ENCODE assay signal across 8 mouse cellular contexts in genomic region chr11:101551751-101552475, GRCm38 (mm10). TPM values are rescaled to one million over a fixed set of nuclear protein-coding genes. Genes with fewer than 3 reads are reported as not detected.
DNase-seq lines count a peak whose midpoint lies in the region; ATAC-seq lines count a peak whose summit lies in the region.

Gene Brca1, minus strand, starts transcription at chr11:101551955.
Gene Nbr1, plus strand, starts transcription at chr11:101552149.

- DNase-seq in Muller cell, postnatal 12 days (ENCODE audit: inconsistent ontology term): peak; percentile 100
- DNase-seq in cerebellum, adult 9-11 months: peak; percentile 91
- peak; percentile 90 to 93 for DNase-seq in frontal cortex, adult 2 months (ENCODE audit: extremely low spot score in 1 of 2, low spot score in 1 of 2)
- DNase-seq in hindbrain, embryonic 11.5 days (ENCODE audit: low spot score): peak; percentile 99
- peak; percentile 82 to 87 for DNase-seq in layer of hippocampus, postnatal 10 days (ENCODE audit: low spot score in 2 of 2)
- DNase-seq in lung, postnatal 10 days: peak; percentile 95
- peak; percentile 88 for DNase-seq in ovary, postnatal 36 days (ENCODE audit: low spot score)
- DNase-seq in thymus, postnatal 25 days: peak; percentile 91

- peak within 1 kb of the TSS; percentile 76 for H3K9ac ChIP-seq in hindbrain, embryonic 11.5 days (ENCODE audit: low read depth, low read length)

- WGBS in hindbrain, embryonic 11.5 days: under 1% methylated on average over 43 of the region's 43 CpGs

- peak within 1 kb of the TSS; percentile 91 for H3K27ac ChIP-seq in hindbrain, embryonic 11.5 days (ENCODE audit: low read depth, low read length)

- ATAC-seq in hindbrain, embryonic 11.5 days (ENCODE audit: low FRiP score): peak; percentile 84

- H3K4me2 ChIP-seq in hindbrain, embryonic 11.5 days (replicated peaks; ENCODE audit: low read depth, low read length): peak within 1 kb of the TSS; percentile 77

- peak within 1 kb of the TSS; percentile 63 for H3K4me3 ChIP-seq in hindbrain, embryonic 11.5 days (ENCODE audit: low read depth, low read length)

- no peaks in the 10 kb centered on the region for H3K9me3 ChIP-seq in hindbrain, embryonic 11.5 days (ENCODE audit: control insufficient read depth, low read length)

- no peaks in the 10 kb centered on the region for H3K27me3 ChIP-seq in hindbrain, embryonic 11.5 days (ENCODE audit: control insufficient read depth, insufficient read depth, low read length)

- no peaks in the 10 kb centered on the region for H3K36me3 ChIP-seq in hindbrain, embryonic 11.5 days (ENCODE audit: control insufficient read depth, insufficient read depth, low read length)

- peaks cover 2% of the 10 kb centered on the region; the same call in 1 of the 2 replicates for H3K4me1 ChIP-seq in hindbrain, embryonic 11.5 days (replicated peaks; ENCODE audit: control insufficient read depth, insufficient read depth, low read length)

RNA-seq across cellular contexts. Expression of gene Brca1, which starts in this region (rescaled TPM):
- 0.99 and 1.0 TPM in 2 replicates for polyA plus RNA-seq in frontal cortex, adult 2 months (2012; rRNA removed)
- polyA plus RNA-seq in hindbrain, embryonic 11.5 days (2014; fragmentation: Nextera tagmentation; extraction: Ambion mirVana): 19.7 and 20.2 TPM in 2 replicates
- 1 to 10 TPM; 2.7 to 3.3 TPM for total RNA-seq in layer of hippocampus, postnatal 10 days (2021)

RNA-seq across cellular contexts. Expression of gene Nbr1, which starts in this region (rescaled TPM):
- polyA plus RNA-seq in frontal cortex, adult 2 months (2012; rRNA removed): 114 and 124 TPM in 2 replicates
- polyA plus RNA-seq in hindbrain, embryonic 11.5 days (2014; fragmentation: Nextera tagmentation; extraction: Ambion mirVana): 83.0 and 93.1 TPM in 2 replicates
- total RNA-seq in layer of hippocampus, postnatal 10 days (2021): 100 to 1,000 TPM; 161 to 165 TPM

Comparison
In these comparisons a context has a peak if more than half of its experiments do, and no peak if none do; other contexts are left out.
1. Peak in every context shown above with its lines: DNase-seq, ATAC-seq, H3K4me3 ChIP-seq and H3K27ac ChIP-seq.
2. RNA of gene Brca1 (polyA plus RNA-seq): 19.7 to 20.2 TPM in hindbrain, embryonic 11.5 days; 0.99 to 1.0 TPM in frontal cortex, adult 2 months; every median in the first group is over 10 times any median in the second.